Mouse (Mus musculus): Measurements from ENCODE around the gene Trmt10b.

Gene Trmt10b

DNA sequence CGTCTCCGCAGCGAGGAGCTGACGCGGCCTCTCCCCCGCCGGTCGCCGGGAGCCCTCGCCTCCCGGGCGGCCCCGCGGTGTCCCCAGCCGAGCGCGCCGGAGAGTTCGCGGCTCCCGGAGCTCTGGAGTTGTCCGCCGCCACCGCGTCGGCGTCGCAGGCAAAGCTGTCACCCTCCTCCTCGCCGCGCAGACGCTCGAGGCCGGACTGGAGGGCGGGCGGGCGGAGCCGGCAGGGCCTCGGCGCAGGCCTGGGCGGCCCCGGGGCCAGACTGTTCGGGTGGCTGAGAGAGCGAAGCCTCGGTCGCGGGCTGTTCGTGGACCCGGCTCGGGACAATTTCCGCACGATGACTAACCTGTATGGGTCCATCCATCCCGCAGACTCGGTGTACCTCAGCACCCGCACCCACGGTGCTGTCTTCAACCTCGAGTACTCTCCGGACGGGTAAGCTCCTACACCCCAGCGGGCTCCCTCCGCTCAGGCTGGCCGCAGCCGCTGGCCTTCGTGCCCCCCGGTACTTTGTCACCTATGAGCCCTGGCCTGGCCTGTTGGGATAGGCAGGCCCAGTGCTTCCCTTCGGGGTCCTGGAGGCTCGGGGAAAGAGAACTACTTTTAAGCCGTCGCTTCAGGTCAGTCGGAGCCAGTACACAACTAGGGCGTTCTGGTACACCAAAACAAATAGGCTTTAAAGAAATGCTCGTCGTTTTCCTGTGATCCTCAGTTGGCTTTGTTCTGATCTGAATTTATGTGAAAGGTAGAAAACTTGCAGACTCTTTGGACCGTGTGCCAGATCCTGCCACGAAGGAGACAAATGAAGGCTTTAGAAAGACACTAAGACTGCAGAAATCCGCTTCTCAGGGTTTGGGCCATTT lies 45.6 kb downstream of the Trmt10b start, which contains the start of gene Exosc3:
Gene Exosc3, minus strand, starts transcription at position 447 of the 870 bp plus-strand sequence.
- no peak for DNase-seq

DNA sequence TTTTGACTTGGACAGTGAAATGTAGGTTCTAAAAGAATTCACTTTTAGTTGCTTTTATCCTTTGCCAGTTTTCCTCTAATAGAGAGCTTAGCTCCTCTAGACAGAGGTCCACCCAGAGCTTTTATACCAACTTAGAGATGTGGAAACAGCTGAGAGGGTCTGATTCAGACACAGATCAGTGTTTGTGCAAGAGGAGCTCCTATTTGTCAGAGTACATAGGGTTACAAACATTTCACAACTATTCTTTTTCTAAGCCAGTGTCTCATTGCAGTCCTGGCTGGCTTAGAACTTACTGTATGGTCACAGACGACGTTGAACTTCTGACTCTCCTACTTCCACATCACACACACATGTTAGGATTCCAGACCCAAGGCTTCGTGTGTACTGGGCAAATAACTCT lies 59.7 kb downstream of the Trmt10b start:
- DNase-seq, result no peak

Measured in cerebellum, adult 18-20 months (tissue).